Mouse (Mus musculus) gastrocnemius, postnatal 10 days (tissue): ENCODE data around the gene Babam2. TPM values are rescaled to one million over a fixed set of nuclear protein-coding genes. Genes with fewer than 3 reads are reported as not detected.

Source experiments
- DNase-seq: peaks from one replicate; pipeline ENCODE4 v3.0.0; 2021; ENCODE audit warnings: mixed read lengths
- microRNA-seq, 2 experiments: library from miRNA; unstranded; fragments of <30 nt; microRNA quantifications; one replicate each; pipeline ENCODE4 v1.2.0; 2021
- total RNA-seq, 2 experiments: library from RNA; stranded (reverse); gene quantifications; 2 replicates each; pipeline ENCODE4 v1.2.3; 2021

The Babam2 gene
- total RNA-seq, 2 experiments from 2014 or later = 45.3 to 45.8 TPM

DNA sequence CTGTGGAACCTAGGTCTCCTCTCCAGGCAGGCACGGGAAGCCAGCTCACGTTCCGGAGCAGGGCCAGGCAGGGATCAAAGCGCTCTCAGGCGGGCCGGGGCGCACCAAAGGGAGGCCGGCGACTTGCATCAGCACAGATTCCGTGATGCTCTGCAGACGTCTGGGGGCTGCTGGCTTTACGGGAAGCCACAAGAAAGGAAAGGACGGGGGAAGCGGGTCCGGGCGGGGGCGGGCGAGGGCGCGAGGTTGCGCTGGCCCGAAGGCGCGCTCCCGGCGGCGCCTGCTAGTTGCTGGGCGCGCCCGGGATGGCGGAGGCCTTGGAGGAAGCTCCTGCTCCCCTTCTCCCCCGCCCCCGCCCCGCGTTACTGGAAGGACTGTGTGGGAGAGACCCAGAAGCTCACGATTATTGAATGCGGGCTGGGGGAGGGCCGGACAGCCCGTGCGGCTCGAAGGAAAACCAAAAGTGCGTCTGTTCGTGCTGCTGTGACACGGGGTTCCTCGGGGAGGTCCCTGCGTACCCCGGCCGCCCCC lies 435.6 kb downstream of the Babam2 start:
- peak; percentile 72 for DNase-seq

DNA sequence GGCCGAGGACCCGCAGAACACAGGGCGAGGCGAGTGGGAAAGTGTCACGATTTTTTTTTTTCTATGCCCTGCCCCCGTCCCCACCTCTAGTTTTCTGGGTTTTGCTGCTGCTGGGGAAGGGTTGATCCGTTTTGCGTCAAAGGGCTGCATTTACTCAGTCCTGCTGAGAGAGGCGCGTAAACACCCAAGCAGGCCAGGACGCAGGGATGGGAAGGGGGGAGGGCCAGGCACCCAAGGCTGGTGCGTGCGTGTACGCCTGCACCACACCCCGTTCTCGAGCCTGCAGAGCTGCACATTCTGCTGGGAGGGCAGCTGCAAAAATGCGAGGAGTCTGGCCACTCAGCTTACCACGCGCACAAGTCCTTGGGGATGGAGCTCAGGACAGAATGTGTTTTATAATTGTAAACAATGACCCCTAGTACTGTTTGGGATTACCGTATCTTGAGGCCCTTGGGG lies 436.1 kb downstream of the Babam2 start:
- peak; percentile 72 for DNase-seq

DNA sequence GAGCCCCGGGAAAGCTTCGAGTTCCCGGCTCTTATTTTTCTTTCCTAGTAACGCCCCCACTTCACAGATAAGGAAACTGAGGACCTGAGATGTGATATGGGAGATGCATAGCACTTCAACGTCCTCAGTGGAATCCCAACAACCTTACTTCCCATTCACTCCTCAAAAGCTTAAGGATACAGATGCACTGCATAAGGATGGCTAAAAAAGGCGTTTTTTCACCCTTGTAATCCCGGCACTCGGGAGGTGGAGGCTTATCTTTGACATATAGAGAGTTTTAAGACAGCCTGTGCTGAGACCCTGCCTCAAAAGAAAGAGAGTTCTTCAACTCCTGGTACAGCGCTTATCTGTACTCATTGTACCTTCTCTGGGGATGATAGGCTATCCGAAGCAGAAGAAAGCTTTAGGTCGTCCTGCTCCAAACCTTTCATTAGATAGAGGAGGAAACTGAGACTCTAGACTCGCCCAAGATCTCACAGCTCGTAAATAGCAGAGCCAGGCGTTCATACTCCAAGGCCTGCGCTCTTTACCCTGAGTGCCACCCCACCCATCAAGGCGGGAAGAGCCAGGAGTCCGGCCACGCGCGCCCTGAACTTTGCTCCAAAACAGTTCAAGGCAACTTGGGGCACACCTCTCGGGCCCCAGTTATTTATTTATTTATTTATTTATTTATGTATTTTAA lies 436.7 kb downstream of the Babam2 start:
- no peak for DNase-seq

Small RNA genes within 50 kb of the gene (microRNA-seq; reads per million reads assigned to microRNA genes)
- gene Mir3473e = 0 reads per million in 2 experiments

Other genes starting within 250 kb of the Babam2 start
- 10 to 100 TPM; 12.4 to 17.4 TPM for gene Zfp512, start 245.3 kb upstream of the Babam2 start, total RNA-seq
- under 1 TPM; 0.28 to 0.29 TPM for gene 4930548H24Rik, start 211.9 kb upstream of the Babam2 start, total RNA-seq
- gene Gpn1, start 202.9 kb upstream of the Babam2 start, total RNA-seq = 10 to 100 TPM; 19.9 to 22.0 TPM
- gene Slc4a1ap, start 170.7 kb upstream of the Babam2 start, total RNA-seq = 10 to 100 TPM; 21.7 to 22.3 TPM
- gene Supt7l, start 169.9 kb upstream of the Babam2 start, total RNA-seq = 10 to 100 TPM; 10.7 to 11.9 TPM
- 100 to 1,000 TPM; 259 to 272 TPM for gene Mrpl33, start 100.7 kb upstream of the Babam2 start, total RNA-seq
- gene Rbks, start 57 bp upstream of the Babam2 start, total RNA-seq = 1 to 10 TPM; 2.6 to 3.7 TPM